Mouse (Mus musculus) olfactory bulb, adult 2 months (tissue): ENCODE results near the gene Il1rapl2.

Experiments used
- CTCF ChIP-seq: fragments of 200-500 bp; IDR thresholded peaks from 2 replicates; pipeline ENCODE4 v1.5.1; 2012; ENCODE audit warnings: low read depth, mild to moderate bottlenecking, low read length, moderate library complexity; ENCODE audit not compliant: insufficient read depth
- POLR2A ChIP-seq: fragments of 200-500 bp; IDR thresholded peaks from 2 replicates; pipeline ENCODE4 v1.6.1; 2012; ENCODE audit warnings: mild to moderate bottlenecking, low read depth, low read length, moderate library complexity; ENCODE audit not compliant: insufficient read depth

DNA sequence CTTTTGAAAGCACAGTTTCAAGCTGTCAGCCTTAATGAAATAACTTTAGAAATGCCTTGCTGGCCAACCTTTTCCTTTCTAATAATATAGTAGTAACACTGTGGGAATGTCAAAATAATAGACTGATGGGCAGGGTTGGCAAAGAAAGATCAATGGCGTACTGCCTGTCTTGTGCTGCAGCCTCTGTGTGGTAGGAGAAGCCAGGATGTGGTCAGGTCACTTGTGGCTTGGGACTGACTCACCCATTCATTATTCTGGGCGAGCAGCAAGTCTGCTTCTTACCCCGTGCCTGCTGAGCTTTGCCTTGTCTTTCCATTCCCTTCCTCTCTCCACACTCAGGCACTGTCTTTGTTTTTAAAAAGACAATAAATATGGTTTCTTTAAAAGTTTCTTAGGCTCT is 1049.7 kb downstream of the Il1rapl2 start:
- TF ChIP-seq CTCF (no peak), POLR2A (no peak)
